Mouse (Mus musculus) G1E (cell line): ENCODE results near the gene Spata16.

ENCODE experiments used
- CTCF ChIP-seq: IDR thresholded peaks from 2 replicates; pipeline ENCODE4 v1.5.1; 2012; ENCODE audit warnings: low read depth, low read length, inconsistent platforms, mixed read lengths
- GATA1 ChIP-seq: IDR thresholded peaks from 2 replicates; pipeline ENCODE4 v1.6.1; 2012; ENCODE audit warnings: borderline replicate concordance, low read length, inconsistent platforms, mixed read lengths

- TF ChIP-seq GATA1 (no peak), CTCF (no peak)
Observed at GRCm38 (mm10) chr3:26980371-26980770, 343.0 kb downstream of the Spata16 start.
